In genomic region chr7:109613531-109614021, GRCm38 (mm10) we compare ENCODE assay signal across 8 mouse cellular contexts.
DNase-seq lines count a peak whose midpoint lies in the region; ATAC-seq and TF ChIP-seq lines count a peak whose summit lies in the region.

No protein-coding gene starts in this region.

- H3K9ac ChIP-seq in kidney, postnatal 0 days (ENCODE audit: low read depth, low read length): no peak overlapping the region
- H3K9ac ChIP-seq in stomach, embryonic 14.5 days (replicated peaks; ENCODE audit: low read depth, low read length): no peak overlapping the region
- H3K9ac ChIP-seq in forebrain, embryonic 15.5 days (replicated peaks): no peak overlapping the region

- H3K4me2 ChIP-seq in kidney, postnatal 0 days (ENCODE audit: low read length): peak overlapping the region; percentile 23; the same call in 1 of the 2 replicates
- no peak overlapping the region for H3K4me2 ChIP-seq in stomach, embryonic 14.5 days (replicated peaks; ENCODE audit: low read depth, low read length)
- H3K4me2 ChIP-seq in forebrain, embryonic 15.5 days (replicated peaks): no peak overlapping the region

- no peak overlapping the region for H3K4me3 ChIP-seq in testis, adult 2 months (ENCODE audit: control insufficient read depth, low read depth, low read length)
- H3K4me3 ChIP-seq in kidney, postnatal 0 days (replicated peaks; ENCODE audit: low read depth, low read length): no peak overlapping the region
- H3K4me3 ChIP-seq in stomach, embryonic 14.5 days (ENCODE audit: low read depth, low read length): no peak overlapping the region
- H3K4me3 ChIP-seq in forebrain, embryonic 15.5 days: no peak overlapping the region

- peaks cover 12% of the 10 kb centered on the region for H3K4me1 ChIP-seq in testis, adult 2 months (ENCODE audit: control insufficient read depth, insufficient read depth, low read length)
- peaks cover 24% of the 10 kb centered on the region for H3K4me1 ChIP-seq in kidney, postnatal 0 days (replicated peaks; ENCODE audit: insufficient read depth, low read length)
- H3K4me1 ChIP-seq in stomach, embryonic 14.5 days (ENCODE audit: control insufficient read depth, insufficient read depth, low read length): peaks cover 44% of the 10 kb centered on the region
- H3K4me1 ChIP-seq in forebrain, embryonic 15.5 days: peaks cover 46% of the 10 kb centered on the region

- peak overlapping the region; percentile 67 for H3K27ac ChIP-seq in testis, adult 2 months (ENCODE audit: control insufficient read depth, insufficient read depth, low read depth, low read length)
- peak overlapping the region; percentile 47 for H3K27ac ChIP-seq in kidney, postnatal 0 days
- H3K27ac ChIP-seq in stomach, embryonic 14.5 days (ENCODE audit: low read length): peak overlapping the region; percentile 28; the same call in 1 of the 2 replicates
- H3K27ac ChIP-seq in forebrain, embryonic 15.5 days (replicated peaks): no peak overlapping the region

- intact Hi-C loops in left cerebral cortex, postnatal 14 days (cut with DNase I): no loop called here

- no peaks in the 10 kb centered on the region for H3K9me3 ChIP-seq in kidney, postnatal 0 days (replicated peaks; ENCODE audit: low read length)
- H3K9me3 ChIP-seq in stomach, embryonic 14.5 days (ENCODE audit: control insufficient read depth, low read depth, low read length): no peaks in the 10 kb centered on the region
- H3K9me3 ChIP-seq in forebrain, embryonic 15.5 days: no peaks in the 10 kb centered on the region

- DNase-seq in adrenal gland, postnatal 14 days: peak; percentile 45
- no peak for DNase-seq in adrenal gland, adult 18-20 months (ENCODE audit: low spot score in 2 of 2)
- DNase-seq in testis, postnatal 14 days (ENCODE audit: low spot score): no peak
- DNase-seq in kidney, postnatal 0 days (ENCODE audit: low spot score): peak; percentile 71
- DNase-seq in left cerebral cortex, postnatal 14 days (ENCODE audit: low spot score in 2 of 2): no peak

- TF ChIP-seq POLR2A in testis, adult 2 months (IDR thresholded peaks at IDR 0.05; ENCODE audit: control insufficient read depth, low read depth, low read length): no peak

- no peak for TF ChIP-seq CTCF in testis, adult 2 months (IDR thresholded peaks at IDR 0.05; ENCODE audit: control insufficient read depth, insufficient read depth, insufficient replicate concordance, low read depth, low read length)
- no peak for TF ChIP-seq CTCF in kidney, postnatal 0 days (IDR thresholded peaks at IDR 0.05; ENCODE audit: low read depth)

- no peak for ATAC-seq in kidney, postnatal 0 days (replicated peaks; ENCODE audit: low FRiP score, low read depth)
- ATAC-seq in stomach, embryonic 14.5 days (ENCODE audit: insufficient number of reproducible peaks, insufficient read depth, low FRiP score, low read depth): no peak
- ATAC-seq in forebrain, embryonic 15.5 days (replicated peaks): no peak

- H3K27me3 ChIP-seq in testis, adult 2 months (ENCODE audit: control insufficient read depth, insufficient read depth, low read length): no peaks in the 10 kb centered on the region
- no peaks in the 10 kb centered on the region for H3K27me3 ChIP-seq in kidney, postnatal 0 days (ENCODE audit: insufficient read depth, low read length)
- H3K27me3 ChIP-seq in stomach, embryonic 14.5 days (ENCODE audit: control insufficient read depth, insufficient read depth, low read length): no peaks in the 10 kb centered on the region
- no peaks in the 10 kb centered on the region for H3K27me3 ChIP-seq in forebrain, embryonic 15.5 days

- 31% methylated on average over 5 of the region's 5 CpGs for WGBS in kidney, postnatal 0 days
- WGBS in stomach, embryonic 14.5 days: 46% methylated on average over 5 of the region's 5 CpGs
- 57% methylated on average over 5 of the region's 5 CpGs for WGBS in forebrain, embryonic 15.5 days

- no peaks in the 10 kb centered on the region for H3K36me3 ChIP-seq in testis, adult 2 months (ENCODE audit: control insufficient read depth, insufficient read depth, low read length)
- H3K36me3 ChIP-seq in kidney, postnatal 0 days (ENCODE audit: insufficient read depth, low read length): no peaks in the 10 kb centered on the region
- H3K36me3 ChIP-seq in stomach, embryonic 14.5 days (ENCODE audit: control insufficient read depth, insufficient read depth, low read length): no peaks in the 10 kb centered on the region; the same call in 1 of the 2 replicates
- H3K36me3 ChIP-seq in forebrain, embryonic 15.5 days: no peaks in the 10 kb centered on the region

Comparison
In these comparisons a context has a peak if more than half of its experiments do, and no peak if none do; other contexts are left out.
1. DNase-seq: peak in adrenal gland, postnatal 14 days (single experiment) and kidney, postnatal 0 days (single experiment); none in adrenal gland, adult 18-20 months (0 of 2), testis, postnatal 14 days (single experiment) and left cerebral cortex, postnatal 14 days (0 of 2).